Mouse (Mus musculus) midbrain, embryonic 14.5 days (tissue): ENCODE measurements at regions not wholly inside any gene's neighbourhood (a gene's known extent, or its start where the extent isn't known, plus 50 kb on each side); places are given as distances from the start of the nearest gene placed in this dataset.
A peak's percentile ranks its signal among the peaks of the same experiment; 100 is the strongest.

Experiments
- ATAC-seq: fragments of 200-750 bp; cut with Nextera tagmentation; 2 replicates; pipeline ENCODE4 v1.8.0; 2017; ENCODE audit warnings: moderate number of reproducible peaks, moderate library complexity; ENCODE audit not compliant: low FRiP score, low TSS enrichment
- DNase-seq: peaks from one replicate; pipeline ENCODE4 v3.0.0-alpha.2; 2015
- H3K27ac ChIP-seq: fragments of 300-500 bp; sonication (generic); replicated peaks from 2 replicates; pipeline ENCODE4 v1.5.1; 2014; ENCODE audit warnings: mild to moderate bottlenecking, low read depth, low read length, moderate library complexity
- H3K27me3 ChIP-seq: fragments of 300-500 bp; sonication (generic); 2 replicates; pipeline ENCODE4 v1.6.1; 2014; ENCODE audit warnings: low read length, control low read depth, mixed read lengths; ENCODE audit not compliant: control insufficient read depth, insufficient read depth
- H3K36me3 ChIP-seq: fragments of 300-500 bp; sonication (generic); 2 replicates; pipeline ENCODE4 v1.6.1; 2014; ENCODE audit warnings: low read length, control low read depth; ENCODE audit not compliant: control insufficient read depth, insufficient read depth
- H3K4me1 ChIP-seq: fragments of 300-500 bp; sonication (generic); 2 replicates; pipeline ENCODE4 v1.6.1; 2014; ENCODE audit warnings: mild to moderate bottlenecking, antibody characterized with exemption, low read length, control low read depth; ENCODE audit not compliant: control insufficient read depth, insufficient read depth
- H3K4me2 ChIP-seq: fragments of 300-500 bp; sonication (generic); 2 replicates; pipeline ENCODE4 v1.6.1; 2014; ENCODE audit warnings: mild to moderate bottlenecking, low read length, moderate library complexity
- H3K4me3 ChIP-seq: fragments of 300-500 bp; sonication (generic); replicated peaks from 2 replicates; pipeline ENCODE4 v1.5.1; 2014; ENCODE audit warnings: low read depth, low read length
- H3K9ac ChIP-seq: fragments of 300-500 bp; sonication (generic); replicated peaks from 2 replicates; pipeline ENCODE4 v1.6.1; 2014; ENCODE audit warnings: mild to moderate bottlenecking, low read length, moderate library complexity
- H3K9me3 ChIP-seq: fragments of 300-500 bp; sonication (generic); 2 replicates; pipeline ENCODE4 v1.6.1; 2016; ENCODE audit warnings: low read length, control low read depth, mixed read lengths; ENCODE audit not compliant: control insufficient read depth
- WGBS: fragments of 180-500 bp; shearing (Covaris S2); extraction: QIAGEN DNeasy Blood & Tissue Kit; methylation state at CpG from one replicate; pipeline ENCODE4 v1.1.7; 2014; 5-methylcytosine and 5-hydroxymethylcytosine counted together

- no peak overlapping the region for H3K27ac ChIP-seq
- H3K4me3 ChIP-seq: no peak overlapping the region
- DNase-seq (no peak), ATAC-seq (no peak)
- no peaks in the 10 kb centered on the region for H3K27me3 ChIP-seq
- no peaks in the 10 kb centered on the region for H3K4me1 ChIP-seq
- WGBS: 89% methylated on average over 3 of the region's 3 CpGs
- no peaks in the 10 kb centered on the region for H3K36me3 ChIP-seq
- H3K4me2 ChIP-seq: no peak overlapping the region
- H3K9ac ChIP-seq: no peak overlapping the region
- H3K9me3 ChIP-seq: peaks cover 5% of the 10 kb centered on the region; the same call in 1 of the 2 replicates
Measured at GRCm38 (mm10) chr1:189584831-189585230, 103.1 kb downstream of the Cenpf start.

- no peak for ATAC-seq
- H3K27ac ChIP-seq: no peak overlapping the region
- H3K9ac ChIP-seq: no peak overlapping the region
- no peak overlapping the region for H3K4me3 ChIP-seq
- DNase-seq: no peak
- H3K4me2 ChIP-seq: no peak overlapping the region
- H3K36me3 ChIP-seq: no peaks in the 10 kb centered on the region
- no peaks in the 10 kb centered on the region for H3K4me1 ChIP-seq
- H3K27me3 ChIP-seq: no peaks in the 10 kb centered on the region
- H3K9me3 ChIP-seq: no peaks in the 10 kb centered on the region
- WGBS: 80% methylated on average over 4 of the region's 4 CpGs
Measured at GRCm38 (mm10) chr1:189581427-189581826, 106.5 kb downstream of the Cenpf start.

DNA sequence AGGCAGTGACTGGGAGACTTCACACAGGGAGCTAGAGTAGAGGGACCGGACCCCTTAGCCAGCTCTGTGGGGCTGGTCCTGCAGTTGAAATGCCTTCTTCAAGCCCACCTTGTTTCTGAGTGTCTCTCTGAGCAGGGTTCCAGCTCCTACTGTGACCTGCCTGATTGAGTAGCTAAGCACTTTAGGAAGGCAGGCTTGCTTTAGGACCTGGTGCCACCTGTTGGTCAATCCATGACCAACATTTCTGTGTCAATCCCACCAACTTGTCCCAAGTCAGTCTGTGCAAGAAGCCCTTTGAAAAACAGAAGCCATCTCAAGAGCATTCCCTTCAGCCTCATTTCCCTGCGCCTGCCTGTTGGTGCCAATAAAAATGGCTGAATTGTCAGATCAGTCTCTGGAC lies 108.5 kb downstream of the Cenpf start:
- H3K4me3 ChIP-seq: no peak overlapping the region
- ATAC-seq (no peak), DNase-seq (peak; percentile 75)
- H3K9me3 ChIP-seq: no peaks in the 10 kb centered on the region
- WGBS: 71% methylated on average over 2 of the region's 2 CpGs
- H3K36me3 ChIP-seq: no peaks in the 10 kb centered on the region
- H3K9ac ChIP-seq: no peak overlapping the region
- H3K4me1 ChIP-seq: no peaks in the 10 kb centered on the region
- H3K4me2 ChIP-seq: no peak overlapping the region
- no peaks in the 10 kb centered on the region for H3K27me3 ChIP-seq
- H3K27ac ChIP-seq: no peak overlapping the region

- Histone ChIP-seq H3K27ac (no peak overlapping the region), H3K36me3 (no peaks in the 10 kb centered on the region)
- peak; percentile 28 for DNase-seq
Measured at GRCm38 (mm10) chr1:189576311-189577002, 111.4 kb downstream of the Cenpf start.

DNA sequence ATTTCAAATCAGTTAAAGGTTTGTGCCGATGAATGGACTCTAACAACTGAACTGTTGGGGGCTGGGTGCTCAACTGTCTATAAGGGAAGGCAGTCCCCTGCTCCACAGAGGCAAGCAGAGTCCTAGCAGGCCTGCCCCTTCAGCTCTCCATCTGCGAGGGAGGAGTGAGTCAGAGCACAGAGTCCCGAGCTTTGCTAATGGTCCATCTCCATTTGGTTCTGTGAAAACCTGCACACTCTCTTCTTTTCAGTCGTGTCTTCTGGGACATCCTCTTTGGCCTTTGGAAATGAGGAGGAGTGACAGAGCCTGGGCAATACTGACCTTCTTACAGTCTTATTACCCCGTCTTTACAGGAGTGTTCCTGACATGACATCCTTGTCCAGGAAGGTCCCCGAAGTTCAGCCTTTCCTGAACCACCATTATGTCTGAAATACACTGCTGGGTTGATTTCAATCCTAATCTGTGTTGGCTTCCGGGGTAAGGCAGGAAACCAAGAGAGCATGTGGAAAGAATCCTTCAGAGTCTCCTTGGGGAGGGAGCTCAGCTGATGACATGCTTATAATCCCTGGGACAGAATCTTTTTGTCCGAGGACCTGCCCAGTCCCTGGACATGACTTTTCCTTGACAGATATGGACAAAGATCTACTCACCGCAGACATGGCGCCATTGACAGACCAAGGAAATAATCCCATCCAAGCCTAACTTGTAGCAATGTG lies 112.2 kb downstream of the Cenpf start:
- Histone ChIP-seq H3K9ac (no peak overlapping the region), H3K4me1 (no peaks in the 10 kb centered on the region), H3K27ac (no peak overlapping the region), H3K9me3 (no peaks in the 10 kb centered on the region), H3K27me3 (no peaks in the 10 kb centered on the region), H3K4me3 (no peak overlapping the region), H3K36me3 (no peaks in the 10 kb centered on the region), H3K4me2 (no peak overlapping the region)
- DNase-seq: no peak
- ATAC-seq: no peak
- WGBS: 88% methylated on average over 10 of the region's 10 CpGs

More at GRCm38 (mm10) chr1:189576311-189577002, 111.4 kb downstream of the Cenpf start:
- ATAC-seq: no peak
- no peaks in the 10 kb centered on the region for H3K27me3 ChIP-seq
- H3K4me1 ChIP-seq: no peaks in the 10 kb centered on the region
- H3K9ac ChIP-seq: no peak overlapping the region
- H3K9me3 ChIP-seq: no peaks in the 10 kb centered on the region
- H3K4me2 ChIP-seq: no peak overlapping the region
- no peak overlapping the region for H3K4me3 ChIP-seq
- WGBS: 67% methylated on average over 11 of the region's 11 CpGs

- H3K36me3 ChIP-seq: no peaks in the 10 kb centered on the region
- ATAC-seq (no peak), DNase-seq (no peak)
- no peaks in the 10 kb centered on the region for H3K27me3 ChIP-seq
- H3K4me2 ChIP-seq: no peak overlapping the region
- H3K9ac ChIP-seq: no peak overlapping the region
- H3K4me1 ChIP-seq: no peaks in the 10 kb centered on the region
- no peak overlapping the region for H3K4me3 ChIP-seq
- no peaks in the 10 kb centered on the region for H3K9me3 ChIP-seq
- H3K27ac ChIP-seq: no peak overlapping the region
- whole genome bisulfite sequencing: 59% methylated on average over 7 of the region's 7 CpGs
Measured at GRCm38 (mm10) chr1:189566491-189566890, 121.4 kb downstream of the Cenpf start.

GRCm38 (mm10) chr1:189561831-189562230 lies 126.1 kb downstream of the Cenpf start:
- ATAC-seq (no peak), DNase-seq (no peak)
- Histone ChIP-seq H3K9ac (no peak overlapping the region), H3K27me3 (no peaks in the 10 kb centered on the region), H3K4me3 (no peak overlapping the region), H3K9me3 (no peaks in the 10 kb centered on the region), H3K4me2 (no peak overlapping the region), H3K27ac (no peak overlapping the region), H3K4me1 (no peaks in the 10 kb centered on the region), H3K36me3 (no peaks in the 10 kb centered on the region)
- 90% methylated on average over 12 of the region's 12 CpGs for whole genome bisulfite sequencing

GRCm38 (mm10) chr1:189560576-189560975 lies 127.3 kb downstream of the Cenpf start:
- no peaks in the 10 kb centered on the region for H3K4me1 ChIP-seq
- H3K4me2 ChIP-seq: no peak overlapping the region
- WGBS: 59% methylated on average over 10 of the region's 10 CpGs
- DNase-seq: no peak
- H3K9me3 ChIP-seq: 0 out of 2 replicates have a peak, but pooled peaks cover 2% of the 10 kb centered on the region
- H3K9ac ChIP-seq: no peak overlapping the region
- H3K27me3 ChIP-seq: no peaks in the 10 kb centered on the region
- no peak overlapping the region for H3K4me3 ChIP-seq
- H3K27ac ChIP-seq: no peak overlapping the region
- no peaks in the 10 kb centered on the region for H3K36me3 ChIP-seq
- ATAC-seq: no peak

DNA sequence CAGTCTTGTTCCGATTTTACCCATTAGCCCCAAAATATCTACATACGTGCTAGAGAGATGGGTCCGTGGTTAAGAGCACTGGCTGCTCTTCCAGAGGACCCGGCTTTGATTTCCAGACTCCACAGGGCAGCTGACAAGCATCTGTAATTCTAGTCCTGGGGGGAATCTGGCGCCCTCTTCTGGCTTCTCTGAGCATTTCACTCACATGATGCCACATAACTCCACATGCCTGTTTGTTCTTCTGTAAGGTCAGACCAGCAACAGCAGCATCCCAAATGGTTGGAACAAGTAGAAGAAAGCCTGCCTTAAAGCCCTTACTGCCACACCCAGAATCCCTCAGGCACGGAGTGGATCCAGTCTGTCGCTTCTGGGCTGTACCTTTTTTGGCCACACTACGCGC lies 137.0 kb downstream of the Cenpf start:
- Histone ChIP-seq H3K9ac (no peak overlapping the region), H3K9me3 (peaks cover 6% of the 10 kb centered on the region; the same call in 1 of the 2 replicates), H3K27ac (no peak overlapping the region), H3K27me3 (no peaks in the 10 kb centered on the region), H3K4me3 (no peak overlapping the region), H3K4me1 (no peaks in the 10 kb centered on the region), H3K36me3 (no peaks in the 10 kb centered on the region), H3K4me2 (no peak overlapping the region)
- no peak for DNase-seq
- 85% methylated on average over 9 of the region's 9 CpGs for WGBS
- ATAC-seq: no peak
